Mouse (Mus musculus) ES-E14 (cell line): ENCODE data around the gene Actl11.

Source experiments
- MAFK ChIP-seq: IDR thresholded peaks from 2 replicates; pipeline ENCODE4 v1.6.1; 2014; ENCODE audit warnings: mild to moderate bottlenecking, low read depth, low read length, inconsistent platforms; ENCODE audit not compliant: insufficient read depth
- ZC3H11A ChIP-seq: IDR thresholded peaks from 2 replicates; pipeline ENCODE4 v1.6.1; 2012; ENCODE audit warnings: low read depth, mild to moderate bottlenecking, inconsistent platforms, low read length, borderline replicate concordance
- ZNF384 ChIP-seq: IDR thresholded peaks from 2 replicates; pipeline ENCODE4 v1.6.1; 2012; ENCODE audit warnings: low read depth, low read length, inconsistent platforms

- TF ChIP-seq ZC3H11A, result no peak
- no peak for TF ChIP-seq ZNF384
- TF ChIP-seq MAFK, result no peak
These were observed 9.4 kb upstream of the Actl11 start for GRCm38 (mm10) chr9:107918884-107919283.
